Mouse (Mus musculus) brown adipose tissue, adult 24 weeks (tissue): ENCODE results near the gene Dcpp1. TPM values are rescaled to one million over a fixed set of nuclear protein-coding genes. Genes with fewer than 3 reads are reported as not detected.
A peak's percentile ranks its signal among the peaks of the same experiment; 100 is the strongest.
"Not testable (repeated sequence)": the region's sequence is repeated elsewhere in the genome, so short reads cannot be mapped to it uniquely, and the experiment has no call there.

Source experiments
- H3K27ac ChIP-seq: fragments of 200-500 bp; replicated peaks from 2 replicates; pipeline ENCODE4 v1.5.1; 2012; ENCODE audit warnings: low read depth, mild to moderate bottlenecking, low read length
- H3K4me1 ChIP-seq: fragments of 200-500 bp; 2 replicates; pipeline ENCODE4 v1.6.1; 2012; ENCODE audit warnings: low read length, mixed read lengths; ENCODE audit not compliant: control insufficient read depth, insufficient read depth, insufficient read length
- H3K4me3 ChIP-seq: fragments of 200-500 bp; 2 replicates; pipeline ENCODE4 v1.5.1; 2012; ENCODE audit warnings: low read depth, mild to moderate bottlenecking, low read length, moderate library complexity; ENCODE audit not compliant: insufficient read depth
- polyA plus RNA-seq: library from polyadenylated mRNA; stranded (reverse); fragments of >200 nt; gene quantifications from 2 replicates; pipeline ENCODE4 v1.2.4, GENCODE M21; 2012; ENCODE audit not compliant: missing spikeins, insufficient read depth, insufficient read length

Gene Dcpp1
- polyA plus RNA-seq, 1 experiment, result not detected

- Histone ChIP-seq H3K4me1 (no peaks in the 10 kb centered on the region), H3K27ac (no peak overlapping the region), H3K4me3 (no peak overlapping the region)
Measured at GRCm38 (mm10) chr17:23873884-23874856, 6.5 kb upstream of the Dcpp1 start.

- Histone ChIP-seq H3K27ac (no peak overlapping the region), H3K4me1 (no peaks in the 10 kb centered on the region), H3K4me3 (no peak overlapping the region)
Measured at GRCm38 (mm10) chr17:23876741-23877140, 3.9 kb upstream of the Dcpp1 start.

- Histone ChIP-seq H3K4me1 (no peaks in the 10 kb centered on the region), H3K27ac (no peak overlapping the region), H3K4me3 (no peak overlapping the region)
Measured at GRCm38 (mm10) chr17:23877166-23877565, 3.5 kb upstream of the Dcpp1 start.

- H3K27ac ChIP-seq, H3K4me3 ChIP-seq, H3K4me1 ChIP-seq: not testable (repeated sequence)
Measured at GRCm38 (mm10) chr17:23917158-23917557, 36.5 kb downstream of the Dcpp1 start, which contains the start of gene Dcpp3. TSS of gene Dcpp3 (plus strand) at chr17:23917458.

- peak overlapping the region; percentile 70 for H3K4me3 ChIP-seq
- no peaks in the 10 kb centered on the region for H3K4me1 ChIP-seq
- H3K27ac ChIP-seq, result no peak overlapping the region
Measured at GRCm38 (mm10) chr17:23924531-23925007, 43.9 kb downstream of the Dcpp1 start.

GRCm38 (mm10) chr17:23925090-23925493, 44.4 kb downstream of the Dcpp1 start:
- H3K4me3 ChIP-seq, result peak overlapping the region; percentile 51
- H3K27ac ChIP-seq, result peak overlapping the region; percentile 49
- H3K4me1 ChIP-seq, result no peaks in the 10 kb centered on the region

- H3K4me1 ChIP-seq, result no peaks in the 10 kb centered on the region
- H3K4me3 ChIP-seq, result no peak overlapping the region
- no peak overlapping the region for H3K27ac ChIP-seq
Measured at GRCm38 (mm10) chr17:23931157-23931556, 50.5 kb downstream of the Dcpp1 start.

Other genes with a start within 250 kb of the Dcpp1 start
- not detected in 2 replicates for gene Mmp25, start 235.6 kb upstream of the Dcpp1 start, polyA plus RNA-seq
- gene Bicdl2, start 220.4 kb upstream of the Dcpp1 start, polyA plus RNA-seq, result not detected in 2 replicates
- gene Hcfc1r1, start 207.3 kb upstream of the Dcpp1 start, polyA plus RNA-seq, result 284 and 292 TPM in 2 replicates
- gene Thoc6, start 207.0 kb upstream of the Dcpp1 start, polyA plus RNA-seq, result 13.0 and 16.3 TPM in 2 replicates
- gene Tnfrsf12a, start 203.4 kb upstream of the Dcpp1 start, polyA plus RNA-seq, result 20.5 and 40.5 TPM in 2 replicates
- gene Cldn6, start 201.6 kb upstream of the Dcpp1 start, polyA plus RNA-seq, result not detected in 2 replicates
- gene Cldn9, start 196.8 kb upstream of the Dcpp1 start, polyA plus RNA-seq, result not detected in 2 replicates
- not detected in 2 replicates for gene 1520401A03Rik, start 158.1 kb upstream of the Dcpp1 start, polyA plus RNA-seq
- gene Pkmyt1, start 154.5 kb upstream of the Dcpp1 start, polyA plus RNA-seq, result 1.8 TPM in 1 of 2 replicates, not detected in the other
- gene Paqr4, start 140.0 kb upstream of the Dcpp1 start, polyA plus RNA-seq, result 4.0 and 5.1 TPM in 2 replicates
- not detected in 2 replicates for gene Kremen2, start 135.0 kb upstream of the Dcpp1 start, polyA plus RNA-seq
- gene Flywch1, start 109.3 kb upstream of the Dcpp1 start, polyA plus RNA-seq, result 25.8 and 26.8 TPM in 2 replicates
- gene Flywch2, start 94.8 kb upstream of the Dcpp1 start, polyA plus RNA-seq, result 2.8 and 8.2 TPM in 2 replicates
- gene Srrm2, start 90.3 kb upstream of the Dcpp1 start, polyA plus RNA-seq, result 86.7 and 109 TPM in 2 replicates
- 378 and 510 TPM in 2 replicates for gene Elob, start 51.7 kb upstream of the Dcpp1 start, polyA plus RNA-seq
- gene Prss33, start 44.8 kb upstream of the Dcpp1 start, polyA plus RNA-seq, result not detected in 2 replicates
- not detected in 2 replicates for gene Prss32, start 37.0 kb upstream of the Dcpp1 start, polyA plus RNA-seq
- gene Prss41, start 36.7 kb upstream of the Dcpp1 start, polyA plus RNA-seq, result not detected in 2 replicates
- gene Prss21, start 12.8 kb upstream of the Dcpp1 start, polyA plus RNA-seq, result not detected in 2 replicates
- gene Dcpp2, start within 50 bp of the Dcpp1 start, polyA plus RNA-seq, result not detected in 2 replicates
- gene Dcpp3, start 36.6 kb downstream of the Dcpp1 start, polyA plus RNA-seq, result not detected in 2 replicates
- gene Sbp, start 60.8 kb downstream of the Dcpp1 start, polyA plus RNA-seq, result not detected in 2 replicates
- gene Sbpl, start 74.4 kb downstream of the Dcpp1 start, polyA plus RNA-seq, result not detected in 2 replicates
- not detected in 2 replicates for gene Prss30, start 99.7 kb downstream of the Dcpp1 start, polyA plus RNA-seq
- gene Prss22, start 117.2 kb downstream of the Dcpp1 start, polyA plus RNA-seq, result not detected in 2 replicates
- gene Prss27, start 157.3 kb downstream of the Dcpp1 start, polyA plus RNA-seq, result 1.7 and 3.0 TPM in 2 replicates
- gene Kctd5, start 192.6 kb downstream of the Dcpp1 start, polyA plus RNA-seq, result 7.9 and 8.3 TPM in 2 replicates